Mouse (Mus musculus) intestine, embryonic 14.5 days (tissue): ENCODE data around the gene Rpl15. TPM values are rescaled to one million over a fixed set of nuclear protein-coding genes. Genes with fewer than 3 reads are reported as not detected.

Experiments
- ATAC-seq: fragments of 200-750 bp; cut with Nextera tagmentation; replicated peaks from 2 replicates; pipeline ENCODE4 v1.8.0; 2017; ENCODE audit warnings: low read depth, moderate number of reproducible peaks, moderate TSS enrichment, moderate library complexity; ENCODE audit not compliant: low FRiP score, low TSS enrichment
- DNase-seq: peaks from one replicate; pipeline ENCODE4 v3.0.0-alpha.2; 2018; ENCODE audit warnings: low spot score
- H3K27ac ChIP-seq: fragments of 300-500 bp; sonication (generic); 2 replicates; pipeline ENCODE4 v1.5.1; 2014; ENCODE audit warnings: low read depth, mild to moderate bottlenecking, control low read depth
- H3K27me3 ChIP-seq: fragments of 300-500 bp; sonication (generic); replicated peaks from 2 replicates; pipeline ENCODE4 v1.6.1; 2014; ENCODE audit warnings: low read length, control low read depth; ENCODE audit not compliant: control insufficient read depth, insufficient read depth
- H3K36me3 ChIP-seq: fragments of 300-500 bp; sonication (generic); 2 replicates; pipeline ENCODE4 v1.6.1; 2014; ENCODE audit warnings: low read length, control low read depth; ENCODE audit not compliant: control insufficient read depth, insufficient read depth
- H3K4me1 ChIP-seq: fragments of 300-500 bp; sonication (generic); replicated peaks from 2 replicates; pipeline ENCODE4 v1.6.1; 2014; ENCODE audit warnings: low read length, control low read depth, mixed read lengths; ENCODE audit not compliant: control insufficient read depth, insufficient read depth
- H3K4me2 ChIP-seq: fragments of 300-500 bp; sonication (generic); 2 replicates; pipeline ENCODE4 v1.6.1; 2014; ENCODE audit warnings: low read length
- H3K4me3 ChIP-seq: fragments of 300-500 bp; sonication (generic); 2 replicates; pipeline ENCODE4 v1.5.1; 2014; ENCODE audit warnings: low read depth, low read length, control low read depth, mixed read lengths
- H3K9ac ChIP-seq: fragments of 300-500 bp; sonication (generic); 2 replicates; pipeline ENCODE4 v1.6.1; 2014; ENCODE audit warnings: mild to moderate bottlenecking, low read length
- H3K9me3 ChIP-seq: fragments of 300-500 bp; sonication (generic); 2 replicates; pipeline ENCODE4 v1.6.1; 2016; ENCODE audit warnings: low read length, control low read depth; ENCODE audit not compliant: control insufficient read depth
- WGBS: fragments of 180-500 bp; shearing (Covaris S2); extraction: QIAGEN DNeasy Blood & Tissue Kit; methylation state at CpG from one replicate; pipeline ENCODE4 v1.1.7; 2014; 5-methylcytosine and 5-hydroxymethylcytosine counted together
- polyA plus RNA-seq: library from polyadenylated mRNA; unstranded; fragments of >200 nt; fragmentation: Nextera tagmentation; extraction: Ambion mirVana; gene quantifications from 2 replicates; pipeline ENCODE4 v1.2.1, GENCODE M21; 2014

Gene Rpl15
- polyA plus RNA-seq, 1 experiment from 2014 or later = 537 TPM

GRCm38 (mm10) chr14:18297441-18297840, 26.2 kb upstream of the Rpl15 start:
- no peak for DNase-seq
- no peak overlapping the region for H3K4me2 ChIP-seq
- H3K36me3 ChIP-seq = 0 out of 2 replicates have a peak, but pooled peaks cover 2% of the 10 kb centered on the region
- ATAC-seq = no peak
- no peaks in the 10 kb centered on the region for H3K9me3 ChIP-seq
- H3K9ac ChIP-seq = no peak overlapping the region
- no peak overlapping the region for H3K4me3 ChIP-seq
- no peaks in the 10 kb centered on the region for H3K27me3 ChIP-seq
- H3K27ac ChIP-seq = no peak overlapping the region
- 77% methylated on average over 2 of the region's 2 CpGs for WGBS
- H3K4me1 ChIP-seq = no peaks in the 10 kb centered on the region

- 74% methylated on average over 3 of the region's 3 CpGs for WGBS
- Histone ChIP-seq H3K27me3 (no peaks in the 10 kb centered on the region), H3K36me3 (no peaks in the 10 kb centered on the region), H3K4me1 (no peaks in the 10 kb centered on the region), H3K9me3 (no peaks in the 10 kb centered on the region), H3K4me2 (no peak overlapping the region), H3K4me3 (no peak overlapping the region), H3K27ac (no peak overlapping the region), H3K9ac (no peak overlapping the region)
- DNase-seq (no peak), ATAC-seq (no peak)
These were observed 21.4 kb upstream of the Rpl15 start for GRCm38 (mm10) chr14:18292578-18292977.

- Histone ChIP-seq H3K9me3 (no peaks in the 10 kb centered on the region), H3K9ac (no peak overlapping the region), H3K4me3 (no peak overlapping the region), H3K4me1 (no peaks in the 10 kb centered on the region), H3K36me3 (no peaks in the 10 kb centered on the region), H3K4me2 (no peak overlapping the region), H3K27me3 (no peaks in the 10 kb centered on the region), H3K27ac (no peak overlapping the region)
- WGBS = 79% methylated on average over 3 of the region's 3 CpGs
- ATAC-seq = no peak
- no peak for DNase-seq
These were observed 20.9 kb upstream of the Rpl15 start for GRCm38 (mm10) chr14:18292111-18292510.

- ATAC-seq = no peak
- 79% methylated on average over 2 of the region's 2 CpGs for WGBS
These were observed 16.2 kb upstream of the Rpl15 start for GRCm38 (mm10) chr14:18287391-18287790.

GRCm38 (mm10) chr14:18286441-18286840, 15.2 kb upstream of the Rpl15 start:
- DNase-seq = no peak
- Histone ChIP-seq H3K4me3 (no peak overlapping the region), H3K9ac (no peak overlapping the region), H3K4me2 (no peak overlapping the region), H3K36me3 (peaks cover 21% of the 10 kb centered on the region), H3K9me3 (no peaks in the 10 kb centered on the region), H3K27ac (no peak overlapping the region), H3K27me3 (no peaks in the 10 kb centered on the region), H3K4me1 (no peaks in the 10 kb centered on the region)
- WGBS = 94% methylated on average over 2 of the region's 2 CpGs
- ATAC-seq = no peak

More at GRCm38 (mm10) chr14:18287391-18287790, 16.2 kb upstream of the Rpl15 start:
- Histone ChIP-seq H3K9me3 (no peaks in the 10 kb centered on the region), H3K27ac (no peak overlapping the region), H3K36me3 (peaks cover 13% of the 10 kb centered on the region), H3K27me3 (no peaks in the 10 kb centered on the region), H3K4me3 (no peak overlapping the region), H3K9ac (no peak overlapping the region), H3K4me1 (no peaks in the 10 kb centered on the region), H3K4me2 (no peak overlapping the region)
- no peak for DNase-seq

- ATAC-seq (no peak), DNase-seq (no peak)
- Histone ChIP-seq H3K36me3 (peaks cover 24% of the 10 kb centered on the region), H3K4me3 (no peak overlapping the region), H3K4me2 (no peak overlapping the region), H3K27ac (no peak overlapping the region), H3K9me3 (no peaks in the 10 kb centered on the region), H3K4me1 (no peaks in the 10 kb centered on the region), H3K27me3 (no peaks in the 10 kb centered on the region), H3K9ac (no peak overlapping the region)
- 72% methylated on average over 3 of the region's 3 CpGs for WGBS
These were observed 14.3 kb upstream of the Rpl15 start for GRCm38 (mm10) chr14:18285476-18285875.

GRCm38 (mm10) chr14:18284581-18284980, 13.4 kb upstream of the Rpl15 start:
- 81% methylated on average over 2 of the region's 2 CpGs for WGBS
- Histone ChIP-seq H3K4me1 (no peaks in the 10 kb centered on the region), H3K27ac (no peak overlapping the region), H3K9ac (no peak overlapping the region), H3K9me3 (no peaks in the 10 kb centered on the region), H3K4me2 (no peak overlapping the region), H3K27me3 (no peaks in the 10 kb centered on the region), H3K4me3 (no peak overlapping the region), H3K36me3 (peaks cover 33% of the 10 kb centered on the region)
- ATAC-seq (no peak), DNase-seq (no peak)

- no peaks in the 10 kb centered on the region for H3K27me3 ChIP-seq
- DNase-seq (no peak), ATAC-seq (no peak)
- no peaks in the 10 kb centered on the region for H3K4me1 ChIP-seq
- peaks cover 57% of the 10 kb centered on the region for H3K36me3 ChIP-seq
- H3K27ac ChIP-seq = no peak overlapping the region
- 88% methylated on average over 5 of the region's 5 CpGs for WGBS
- H3K4me2 ChIP-seq = no peak overlapping the region
- no peak overlapping the region for H3K9ac ChIP-seq
- no peak overlapping the region for H3K4me3 ChIP-seq
- H3K9me3 ChIP-seq = no peaks in the 10 kb centered on the region
These were observed 9.2 kb upstream of the Rpl15 start for GRCm38 (mm10) chr14:18280375-18280774.

- Histone ChIP-seq H3K27ac (no peak overlapping the region), H3K27me3 (no peaks in the 10 kb centered on the region), H3K4me3 (no peak overlapping the region), H3K9me3 (no peaks in the 10 kb centered on the region), H3K4me1 (peaks cover 3% of the 10 kb centered on the region; the same call in 1 of the 2 replicates), H3K9ac (no peak overlapping the region), H3K36me3 (peaks cover 25% of the 10 kb centered on the region), H3K4me2 (no peak overlapping the region)
- DNase-seq = no peak
- ATAC-seq = no peak
- whole genome bisulfite sequencing = 79% methylated on average over 1 of the region's 1 CpGs
These were observed 3.3 kb upstream of the Rpl15 start for GRCm38 (mm10) chr14:18274526-18274925.
